Mouse (Mus musculus) adipocyte (in vitro differentiated cells): ENCODE measurements around the gene Abcd3.
"Not testable (repeated sequence)": the region's sequence is repeated elsewhere in the genome, so short reads cannot be mapped to it uniquely, and the experiment has no call there.

Source experiments
- DNase-seq: peaks from one replicate; pipeline ENCODE4 v3.0.0-alpha.2; 2016; ENCODE audit warnings: low spot score

The Abcd3 gene

GRCm38 (mm10) chr3:121818736-121819396, 3.8 kb upstream of the Abcd3 start:
- no peak for DNase-seq

GRCm38 (mm10) chr3:121815549-121816235, 590 bp upstream of the Abcd3 start:
- peak; percentile 57 for DNase-seq

- peak; percentile 57 for DNase-seq
Measured at GRCm38 (mm10) chr3:121814413-121814864, 663 bp downstream of the Abcd3 start.

- DNase-seq = no peak
Measured at GRCm38 (mm10) chr3:121813834-121814233, 1.3 kb downstream of the Abcd3 start.

- DNase-seq = no peak
Measured at GRCm38 (mm10) chr3:121808246-121808645, 6.9 kb downstream of the Abcd3 start.

- DNase-seq = no peak
Measured at GRCm38 (mm10) chr3:121794214-121794613, 20.9 kb downstream of the Abcd3 start.

GRCm38 (mm10) chr3:121792246-121792645, 22.9 kb downstream of the Abcd3 start:
- DNase-seq = no peak

- no peak for DNase-seq
Measured at GRCm38 (mm10) chr3:121790442-121790841, 24.7 kb downstream of the Abcd3 start.

GRCm38 (mm10) chr3:121789790-121790189, 25.3 kb downstream of the Abcd3 start:
- DNase-seq = no peak

- DNase-seq = no peak
Measured at GRCm38 (mm10) chr3:121783020-121783419, 32.1 kb downstream of the Abcd3 start.

- peak; percentile 72 for DNase-seq
Measured at GRCm38 (mm10) chr3:121777943-121778342, 37.2 kb downstream of the Abcd3 start.

GRCm38 (mm10) chr3:121773336-121773735, 41.8 kb downstream of the Abcd3 start:
- DNase-seq = not testable (repeated sequence)

GRCm38 (mm10) chr3:121768770-121769169, 46.3 kb downstream of the Abcd3 start:
- DNase-seq = peak; percentile 35

GRCm38 (mm10) chr3:121766818-121767217, 48.3 kb downstream of the Abcd3 start:
- no peak for DNase-seq

GRCm38 (mm10) chr3:121766048-121766447, 49.1 kb downstream of the Abcd3 start:
- DNase-seq = no peak

GRCm38 (mm10) chr3:121762056-121762852, 52.8 kb downstream of the Abcd3 start:
- DNase-seq = peak; percentile 57

- DNase-seq = no peak
Measured at GRCm38 (mm10) chr3:121758373-121758772, 56.7 kb downstream of the Abcd3 start.

GRCm38 (mm10) chr3:121755152-121755551, 60.0 kb downstream of the Abcd3 start:
- DNase-seq = peak; percentile 53

- not testable (repeated sequence) for DNase-seq
Measured at GRCm38 (mm10) chr3:121754319-121755090, 60.6 kb downstream of the Abcd3 start.

GRCm38 (mm10) chr3:121741186-121741848, 73.8 kb downstream of the Abcd3 start:
- peak; percentile 1 for DNase-seq

GRCm38 (mm10) chr3:121739489-121740213, 75.5 kb downstream of the Abcd3 start:
- peak; percentile 1 for DNase-seq
